Mouse (Mus musculus) large intestine, adult 2 months (tissue): ENCODE data around the gene Fam228a. TPM values are rescaled to one million over a fixed set of nuclear protein-coding genes. Genes with fewer than 3 reads are reported as not detected.

Experiments used
- DNase-seq: peaks from one replicate; pipeline ENCODE4 v3.0.0-alpha.2; 2012; ENCODE audit warnings: low read depth, low spot score
- whole genome bisulfite sequencing: fragments of 180-500 bp; shearing (Covaris S2); methylation state at CpG from one replicate; pipeline ENCODE4 v1.1.7; 2018; 5-methylcytosine and 5-hydroxymethylcytosine counted together
- polyA plus RNA-seq: library from polyadenylated mRNA; depleted of rRNA; stranded (reverse); fragments of >200 nt; gene quantifications from 2 replicates; pipeline ENCODE4 v1.2.3, GENCODE M21; 2012; rRNA removed

Fam228a gene
- polyA plus RNA-seq, 1 experiment, result not detected

- 86% methylated on average over 7 of the region's 7 CpGs for WGBS
- DNase-seq, result no peak
Observed at GRCm38 (mm10) chr12:4664929-4665674, 73.1 kb downstream of the Fam228a start.

Other genes with a start within 250 kb of the Fam228a start
- gene Itsn2, start 145.8 kb downstream of the Fam228a start, polyA plus RNA-seq, result 19.1 and 25.6 TPM in 2 replicates
- not detected in 2 replicates for gene Gm3625, start 145.5 kb downstream of the Fam228a start, polyA plus RNA-seq
- gene Pfn4, start 30.6 kb upstream of the Fam228a start, polyA plus RNA-seq, result 0.07 and 0.25 TPM in 2 replicates
- 0.02 TPM in 1 of 2 replicates, not detected in the other for gene Fam228b, start 30.8 kb upstream of the Fam228a start, polyA plus RNA-seq
- gene Sf3b6, start 79.1 kb upstream of the Fam228a start, polyA plus RNA-seq, result 118 and 119 TPM in 2 replicates
- gene Fkbp1b, start 103.2 kb upstream of the Fam228a start, polyA plus RNA-seq, result 1.6 and 3.0 TPM in 2 replicates
- gene Wdcp, start 104.9 kb upstream of the Fam228a start, polyA plus RNA-seq, result 2.9 and 5.0 TPM in 2 replicates
- gene Mfsd2b, start 135.9 kb upstream of the Fam228a start, polyA plus RNA-seq, result 1.1 and 2.0 TPM in 2 replicates
- 5.6 and 12.3 TPM in 2 replicates for gene Ubxn2a, start 169.3 kb upstream of the Fam228a start, polyA plus RNA-seq
- 3.8 and 7.3 TPM in 2 replicates for gene Atad2b, start 178.9 kb upstream of the Fam228a start, polyA plus RNA-seq